Mouse (Mus musculus) frontal cortex, postnatal 10 days (tissue): ENCODE data around the gene Snapc3.

ENCODE experiments used
- DNase-seq, 2 experiments: peaks; one replicate each; pipeline ENCODE4 v3.0.0; 2022; ENCODE audit warnings: low spot score in 2 of 2, mixed read lengths in 1 of 2

The Snapc3 gene

GRCm38 (mm10) chr4:83417160-83417819 lies at the start of gene Snapc3:
Gene Snapc3, plus strand, starts transcription at chr4:83417724.
- DNase-seq, result peak; percentile 92 to 95

GRCm38 (mm10) chr4:83373381-83373780 lies 44.1 kb upstream of the Snapc3 start:
- no peak for DNase-seq

- DNase-seq, result no peak
Measured at GRCm38 (mm10) chr4:83375650-83376049, 41.9 kb upstream of the Snapc3 start.

GRCm38 (mm10) chr4:83376461-83377015 lies 41.0 kb upstream of the Snapc3 start:
- DNase-seq, result no peak

GRCm38 (mm10) chr4:83379036-83379435 lies 38.5 kb upstream of the Snapc3 start:
- no peak for DNase-seq

GRCm38 (mm10) chr4:83379746-83380145 lies 37.8 kb upstream of the Snapc3 start:
- no peak for DNase-seq

- DNase-seq, result no peak
Measured at GRCm38 (mm10) chr4:83380266-83380665, 37.3 kb upstream of the Snapc3 start.

- DNase-seq, result no peak
Measured at GRCm38 (mm10) chr4:83383899-83384490, 33.5 kb upstream of the Snapc3 start.

GRCm38 (mm10) chr4:83385091-83385490 lies 32.4 kb upstream of the Snapc3 start:
- DNase-seq, result no peak

- no peak for DNase-seq
Measured at GRCm38 (mm10) chr4:83390551-83390950, 27.0 kb upstream of the Snapc3 start.

- no peak for DNase-seq
Measured at GRCm38 (mm10) chr4:83391956-83392355, 25.6 kb upstream of the Snapc3 start.

GRCm38 (mm10) chr4:83393733-83394132 lies 23.8 kb upstream of the Snapc3 start:
- no peak for DNase-seq

GRCm38 (mm10) chr4:83396346-83396745 lies 21.2 kb upstream of the Snapc3 start:
- DNase-seq, result no peak

GRCm38 (mm10) chr4:83396996-83397770 lies 20.3 kb upstream of the Snapc3 start:
- no peak for DNase-seq

- no peak for DNase-seq
Measured at GRCm38 (mm10) chr4:83398527-83398926, 19.0 kb upstream of the Snapc3 start.

- DNase-seq, result no peak
Measured at GRCm38 (mm10) chr4:83400691-83401595, 16.6 kb upstream of the Snapc3 start.

- no peak for DNase-seq
Measured at GRCm38 (mm10) chr4:83401712-83402111, 15.8 kb upstream of the Snapc3 start.

GRCm38 (mm10) chr4:83407688-83408087 lies 9.8 kb upstream of the Snapc3 start:
- DNase-seq, result no peak

GRCm38 (mm10) chr4:83409867-83410505 lies 7.5 kb upstream of the Snapc3 start:
- DNase-seq, result no peak

GRCm38 (mm10) chr4:83412060-83412459 lies 5.5 kb upstream of the Snapc3 start:
- DNase-seq, result no peak

- no peak for DNase-seq
Measured at GRCm38 (mm10) chr4:83414241-83414824, 3.2 kb upstream of the Snapc3 start.
